Mouse (Mus musculus) ovary, postnatal 14 days (tissue): ENCODE measurements around the gene Wdr89.

Experiments
- DNase-seq: peaks from one replicate; pipeline ENCODE4 v3.0.0; 2022; ENCODE audit warnings: low spot score

Gene Wdr89

DNA sequence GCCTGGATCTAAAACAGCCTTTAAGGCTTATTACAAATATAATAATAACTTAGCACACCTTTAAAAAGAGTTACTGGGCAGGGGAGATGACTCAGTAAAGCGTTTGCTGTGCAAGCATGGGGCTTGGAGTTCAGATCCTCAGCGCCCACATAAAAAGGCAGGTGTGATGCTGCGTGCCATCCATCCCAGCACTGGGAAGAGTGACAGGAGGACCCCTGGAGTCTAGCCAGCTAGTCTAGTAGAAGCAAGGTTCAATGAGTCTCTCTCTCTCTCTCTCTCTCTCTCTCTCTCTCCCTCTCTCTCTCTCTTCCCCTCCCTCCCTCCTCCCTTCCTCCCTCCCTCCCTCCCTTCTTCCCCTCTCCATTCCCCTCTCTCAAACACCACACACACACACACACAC, 53.8 kb downstream of the Wdr89 start:
- no peak for DNase-seq

DNA sequence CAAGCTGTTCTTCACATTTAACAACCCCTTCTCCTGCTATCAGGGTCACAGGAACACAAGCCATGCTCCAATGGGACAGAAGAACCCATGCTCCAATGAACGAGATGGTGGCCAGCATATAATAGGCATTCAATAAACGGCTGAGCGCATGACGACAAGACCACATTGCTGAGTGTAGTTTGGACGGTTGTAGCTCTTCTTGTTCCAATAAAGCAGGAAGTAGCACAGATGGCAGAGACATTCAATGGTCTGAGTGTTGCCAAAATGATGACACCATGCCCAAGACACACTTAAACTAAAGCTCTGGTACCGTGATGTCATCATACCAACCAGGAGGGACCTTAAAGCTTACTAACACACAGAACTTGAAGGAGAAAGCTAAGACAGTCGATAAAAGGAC, 56.6 kb downstream of the Wdr89 start:
- no peak for DNase-seq

DNA sequence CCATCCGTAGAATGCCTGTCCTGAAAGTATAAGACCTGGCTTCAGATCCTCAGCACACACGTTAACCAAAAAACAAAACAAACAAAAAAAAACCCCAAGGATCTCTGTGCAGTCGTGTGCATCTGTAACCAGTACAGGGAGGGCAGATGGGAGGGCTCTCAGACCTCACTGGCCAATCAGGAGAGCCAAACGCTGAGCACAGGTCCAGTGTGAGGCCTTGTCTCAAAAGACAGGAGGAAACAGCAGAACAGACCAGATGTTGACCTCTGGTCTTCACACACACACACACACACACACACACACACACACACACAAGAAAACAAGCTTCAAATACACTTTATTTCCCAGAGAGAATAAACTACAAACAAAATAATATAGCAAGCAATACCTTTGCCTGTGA, 69.8 kb downstream of the Wdr89 start:
- DNase-seq, result no peak

DNA sequence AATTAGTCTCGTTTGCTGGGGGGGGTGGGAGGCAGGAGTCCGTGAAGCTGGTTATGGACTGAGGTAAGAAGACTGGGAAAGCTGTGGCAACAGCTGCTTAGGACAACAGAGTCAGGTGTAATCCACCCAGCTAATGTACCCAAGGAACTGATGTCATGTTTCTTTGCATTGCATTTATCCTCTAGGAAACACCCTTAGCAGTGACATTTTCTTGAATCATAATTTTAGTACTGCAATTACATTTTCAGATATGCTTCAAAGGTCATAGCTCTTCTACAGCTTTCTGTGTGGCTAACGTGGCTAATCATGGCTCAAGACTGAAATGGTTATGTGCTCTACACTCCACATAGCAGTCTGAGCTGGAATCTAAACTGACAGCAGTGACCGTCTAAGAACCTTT, 70.3 kb downstream of the Wdr89 start:
- no peak for DNase-seq

DNA sequence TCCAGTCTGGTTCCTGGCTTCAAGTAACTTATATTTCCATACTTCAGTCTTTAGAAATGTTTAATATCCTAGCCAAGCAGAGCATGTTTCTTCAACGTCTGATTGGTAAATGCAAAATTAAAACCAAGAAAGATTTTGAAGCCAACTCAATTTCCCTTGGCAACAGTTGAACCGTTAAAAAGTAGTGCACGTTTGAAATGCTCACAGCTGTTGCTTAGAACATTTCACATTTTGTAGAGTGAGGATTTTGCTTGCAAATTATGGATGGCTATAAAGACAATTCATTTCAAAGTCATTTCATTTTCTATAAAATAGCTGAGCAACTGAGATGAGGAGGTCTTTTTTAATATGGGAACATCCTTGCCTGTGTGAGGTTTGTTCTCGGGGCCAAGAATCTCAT, 71.6 kb downstream of the Wdr89 start:
- DNase-seq, result no peak

DNA sequence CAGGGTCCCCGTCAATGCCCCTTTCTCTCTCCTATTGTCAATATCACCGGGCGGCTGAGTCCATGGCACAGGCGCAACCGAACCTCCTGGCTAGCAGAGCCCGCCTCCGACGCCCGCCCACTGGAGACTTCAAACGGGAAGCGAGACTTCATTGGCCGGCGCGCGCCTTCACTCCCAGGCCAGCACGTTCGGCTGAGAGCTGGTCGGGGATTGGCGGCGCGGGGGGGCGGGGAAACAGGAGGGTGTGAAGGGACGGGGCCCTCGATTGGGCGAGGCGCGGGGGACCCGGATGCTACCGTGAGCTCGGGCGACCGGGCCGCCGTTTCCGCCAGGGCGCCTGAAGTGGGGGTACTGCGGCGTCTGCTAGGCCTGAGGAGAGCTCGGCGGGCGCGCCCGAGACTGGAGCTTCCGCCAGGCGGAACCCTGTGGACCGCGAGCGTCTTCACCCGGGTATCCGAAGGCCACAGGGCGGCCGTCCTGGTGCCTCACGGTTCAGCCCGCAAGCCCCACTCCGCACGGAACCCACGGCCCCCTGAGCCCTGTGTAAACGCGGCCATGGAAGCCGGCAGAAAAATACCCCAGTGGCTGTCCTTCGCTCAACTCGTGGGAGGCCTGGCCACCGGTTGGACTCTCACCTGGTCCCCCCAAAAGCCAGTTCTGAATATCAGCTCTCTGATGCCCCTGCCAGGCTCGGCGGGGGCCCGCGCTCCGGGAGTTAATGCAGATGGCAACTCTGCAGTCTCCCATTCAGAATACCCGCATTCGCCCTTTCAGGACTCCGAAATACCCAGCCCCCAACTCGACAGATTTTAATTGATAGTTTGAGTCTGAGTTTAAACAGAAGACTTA, 73.0 kb downstream of the Wdr89 start, which contains the start of gene Ppp2r5e:
Gene Ppp2r5e, minus strand, starts transcription at position 92 of the 849 bp plus-strand sequence.
- DNase-seq, result peak; percentile 96

DNA sequence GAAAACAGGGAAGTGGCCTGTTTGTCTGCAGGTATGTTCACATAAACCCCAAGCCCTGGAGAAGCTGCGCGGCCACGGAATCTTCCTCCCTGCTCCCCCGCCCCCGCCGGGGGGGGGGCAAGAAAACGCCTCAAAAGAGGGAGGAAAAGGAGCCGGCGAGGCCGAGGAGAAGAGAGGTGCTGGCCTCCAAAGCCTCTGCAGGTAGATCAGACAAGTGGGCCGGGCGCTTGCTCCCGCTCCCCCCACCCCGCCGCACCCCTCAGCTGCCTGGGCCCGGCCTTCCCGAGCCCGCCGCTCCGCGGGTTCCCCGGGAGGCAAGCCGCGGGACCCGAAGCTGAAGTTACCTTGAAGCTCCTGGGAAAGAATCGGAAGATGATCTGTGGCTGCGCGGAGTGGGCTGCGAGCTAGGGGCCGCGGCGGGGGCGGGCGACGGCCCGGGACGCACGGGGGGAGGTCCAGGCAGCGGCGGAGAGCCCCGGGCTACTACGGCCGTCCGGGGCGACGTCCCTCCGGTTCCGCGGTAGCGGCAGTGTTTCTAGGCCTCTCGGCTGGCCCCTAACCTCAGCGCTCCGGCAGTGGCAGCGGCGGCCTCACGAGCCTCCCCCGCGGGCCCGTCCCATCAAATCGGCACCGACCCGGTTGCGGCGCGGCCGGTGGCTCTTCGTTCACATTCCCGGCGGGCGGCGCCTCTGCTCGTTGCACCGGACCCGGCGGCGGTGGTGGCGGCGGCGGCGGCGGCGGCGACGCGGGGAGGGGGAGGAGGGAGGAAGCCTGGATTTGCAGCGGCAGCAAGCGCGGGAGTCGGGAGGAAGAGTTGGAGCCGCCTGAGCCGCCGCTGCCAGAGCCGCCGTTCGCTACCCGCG, 73.8 kb downstream of the Wdr89 start:
- DNase-seq, result peak; percentile 14

DNA sequence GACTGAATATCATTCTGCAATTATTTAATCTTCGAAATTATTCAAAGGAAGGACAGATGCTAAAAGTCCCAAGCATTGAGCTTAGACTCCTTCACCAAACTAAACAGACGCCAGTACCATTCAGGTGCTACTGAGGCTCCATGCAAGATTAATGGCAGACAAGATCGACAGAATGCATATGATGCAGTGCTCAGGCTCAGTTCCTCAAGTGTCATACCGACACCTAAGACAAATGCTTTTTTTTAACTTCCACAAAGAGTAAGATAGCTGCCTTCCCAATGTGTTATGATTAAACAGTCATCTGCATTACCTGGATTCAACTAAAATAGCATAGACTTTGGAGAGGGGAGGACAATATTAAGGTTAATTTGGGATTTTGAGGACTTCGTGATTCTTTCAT, 74.9 kb downstream of the Wdr89 start:
- no peak for DNase-seq

DNA sequence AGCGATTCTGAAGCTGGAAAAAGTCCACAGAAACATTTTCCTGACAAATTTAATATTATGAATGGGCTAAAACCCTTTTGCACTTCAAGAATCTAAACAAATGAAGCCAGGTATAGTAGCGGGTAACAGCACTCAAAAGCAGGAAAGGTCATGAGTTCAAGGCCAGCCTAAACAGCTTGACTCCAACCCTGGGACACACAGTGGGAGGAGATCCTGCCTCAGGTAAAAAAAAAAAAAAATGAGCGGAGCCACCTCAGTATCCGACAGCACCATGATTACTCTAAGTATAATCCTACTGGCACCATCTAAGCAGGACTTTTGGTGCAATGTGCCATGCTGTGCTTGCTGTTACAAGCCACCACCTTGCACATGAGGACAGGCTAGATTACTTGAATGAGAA, 75.5 kb downstream of the Wdr89 start:
- no peak for DNase-seq

DNA sequence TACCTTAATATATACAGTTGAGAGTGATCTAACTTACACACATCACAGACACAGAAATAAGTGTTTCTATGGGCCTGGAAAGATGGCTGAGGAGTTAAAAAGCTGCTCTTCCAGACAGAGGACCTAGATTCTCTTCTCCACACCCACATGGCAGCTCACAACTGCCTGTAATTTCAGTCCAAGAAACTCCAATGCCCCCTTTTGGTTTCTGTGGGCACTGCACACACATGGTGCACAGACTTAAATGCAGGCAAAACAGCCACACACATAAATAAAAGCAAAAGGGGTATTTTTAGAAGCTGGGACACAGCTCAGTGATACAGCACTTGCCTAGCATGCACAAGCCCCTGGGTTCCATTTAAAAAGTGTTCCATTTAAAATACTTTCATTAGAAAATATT, 81.8 kb downstream of the Wdr89 start:
- no peak for DNase-seq

DNA sequence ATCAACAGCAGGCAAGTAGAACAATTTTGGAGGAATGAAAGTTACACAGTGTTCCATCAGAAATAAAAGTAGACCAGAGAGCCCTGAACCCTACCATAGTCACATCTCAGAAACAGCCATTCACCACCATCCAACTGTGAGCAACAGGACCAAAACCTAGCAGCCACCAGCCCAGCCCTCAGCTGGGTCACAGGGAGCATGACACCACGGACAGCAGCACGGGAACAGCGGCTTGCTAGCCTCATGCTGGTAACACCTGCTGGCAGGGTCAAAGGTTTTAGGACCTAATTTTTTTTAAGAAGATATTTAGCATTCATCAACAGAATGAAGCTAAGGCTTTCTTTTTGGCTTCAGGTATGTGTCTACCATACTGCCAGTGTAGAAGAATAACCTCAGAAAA, 85.6 kb downstream of the Wdr89 start:
- no peak for DNase-seq
